Mouse (Mus musculus): Measurements from ENCODE around the gene Raver2.

Gene Raver2

DNA sequence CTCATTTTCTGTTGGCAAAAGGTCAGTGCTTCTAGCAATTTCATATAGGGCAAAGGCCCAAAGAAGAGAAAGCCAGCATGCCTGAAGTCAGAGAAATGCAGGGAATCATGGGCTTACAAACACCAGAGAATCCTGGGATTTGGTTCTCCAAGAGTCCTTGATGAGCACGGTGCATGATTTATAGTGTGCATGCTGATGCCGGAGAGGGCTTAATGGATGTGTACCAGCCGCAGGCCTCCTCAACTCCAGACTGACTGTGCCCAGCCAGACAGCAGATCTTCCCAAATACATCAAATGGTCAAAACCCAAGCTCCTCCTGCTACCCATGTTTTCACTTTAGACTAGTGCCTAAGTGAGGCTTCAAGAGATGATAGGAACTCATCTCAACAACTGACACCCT is 109.0 kb downstream of the Raver2 start:
- no peak for DNase-seq

DNA sequence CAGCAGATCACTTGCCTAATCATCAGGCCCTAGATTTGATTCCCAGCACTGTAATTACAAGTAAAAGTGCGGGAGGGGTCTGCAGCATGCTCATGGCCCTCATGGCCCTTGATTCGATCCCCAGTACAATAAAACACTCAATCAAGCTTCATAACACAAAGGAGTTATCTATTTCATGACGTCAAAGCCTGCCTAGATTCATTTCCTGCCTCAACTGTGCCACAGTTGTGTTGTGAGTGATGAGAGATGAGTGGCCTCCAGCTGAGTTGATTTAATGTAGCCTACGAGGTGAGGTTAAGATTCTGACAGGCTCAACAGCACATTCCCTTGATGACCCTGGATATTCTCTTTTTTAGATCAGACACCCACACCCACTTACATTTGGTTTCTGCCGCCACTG is 110.3 kb downstream of the Raver2 start:
- no peak for DNase-seq

DNA sequence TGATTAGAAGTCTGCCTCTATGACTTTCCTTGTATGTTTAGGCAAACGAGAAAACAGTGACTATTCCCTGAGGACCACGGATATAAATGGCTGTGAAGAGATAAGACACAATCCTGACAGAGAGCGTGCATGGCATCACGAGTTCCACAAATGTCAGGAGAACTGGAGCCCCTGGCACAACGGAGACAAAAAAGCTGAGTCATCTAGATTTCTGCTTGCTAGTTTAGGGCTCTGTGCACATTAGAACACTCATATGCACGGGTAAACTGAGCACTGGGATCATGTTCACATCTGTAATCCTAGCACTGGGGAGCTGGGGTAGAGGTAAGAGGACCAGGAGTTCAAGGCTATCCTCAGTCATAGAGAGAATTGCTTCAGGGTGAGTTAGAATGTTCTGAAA is 111.1 kb downstream of the Raver2 start:
- DNase-seq, result no peak

DNA sequence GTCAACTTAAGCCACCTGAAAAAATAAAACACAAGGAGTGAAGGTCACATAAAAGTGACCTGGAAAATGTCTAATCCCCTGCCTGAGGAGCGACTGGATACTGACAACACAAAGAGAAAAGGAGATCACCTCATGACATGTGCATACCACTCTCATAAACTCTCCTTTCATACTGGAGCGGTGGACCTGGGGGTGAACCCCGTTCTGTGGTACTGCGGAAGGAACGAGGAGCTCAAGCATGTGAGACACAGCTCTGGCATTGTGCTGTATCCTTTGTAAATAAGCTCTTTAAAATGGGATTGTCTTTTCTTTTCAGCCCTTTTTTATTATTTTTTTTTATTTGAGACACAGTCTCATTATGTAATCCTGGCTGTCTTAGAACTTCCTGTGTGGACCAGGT is 111.9 kb downstream of the Raver2 start:
- DNase-seq, result no peak

DNA sequence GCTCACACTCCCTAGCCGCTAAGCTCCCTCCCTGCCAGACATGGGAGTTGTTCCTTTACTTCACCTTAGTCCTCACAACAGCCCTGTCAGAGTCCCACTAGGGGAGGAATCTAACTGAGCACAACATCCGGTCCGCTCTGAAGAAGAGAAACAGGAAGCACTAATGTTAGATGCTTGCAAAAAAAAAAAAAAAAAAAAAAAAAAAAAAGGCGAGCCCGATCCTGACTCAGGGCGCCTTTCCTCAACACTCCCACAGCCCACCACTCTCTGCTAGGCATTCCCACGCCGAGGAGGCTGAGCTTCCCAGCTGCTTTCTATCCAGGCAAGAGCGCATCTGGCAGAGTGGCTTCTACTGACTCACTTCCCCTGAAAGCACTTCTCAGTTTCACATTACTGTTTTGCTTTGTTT is 113.8 kb downstream of the Raver2 start:
- peak; percentile 58 to 76 for DNase-seq

DNA sequence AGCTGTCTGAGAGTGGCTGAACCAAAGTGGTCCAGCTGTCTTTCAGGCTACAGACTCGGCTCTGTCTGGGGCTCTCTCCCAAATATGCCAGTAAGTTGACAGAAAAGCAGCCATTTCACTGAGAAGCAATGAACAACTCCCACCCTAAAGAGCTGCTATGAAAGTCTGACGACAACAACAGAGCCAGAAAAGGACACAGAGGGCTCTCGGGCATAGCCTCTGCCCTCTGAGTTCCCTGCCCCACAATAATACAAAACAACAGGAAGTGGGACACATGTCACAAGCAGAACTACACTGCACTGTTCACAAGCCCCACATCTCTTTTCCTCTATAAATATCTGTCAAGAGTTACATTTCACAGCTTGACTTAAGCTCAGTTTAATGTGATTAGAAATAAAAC is 116.4 kb downstream of the Raver2 start:
- DNase-seq, result peak in 1 of 2 experiments; percentile 43

DNA sequence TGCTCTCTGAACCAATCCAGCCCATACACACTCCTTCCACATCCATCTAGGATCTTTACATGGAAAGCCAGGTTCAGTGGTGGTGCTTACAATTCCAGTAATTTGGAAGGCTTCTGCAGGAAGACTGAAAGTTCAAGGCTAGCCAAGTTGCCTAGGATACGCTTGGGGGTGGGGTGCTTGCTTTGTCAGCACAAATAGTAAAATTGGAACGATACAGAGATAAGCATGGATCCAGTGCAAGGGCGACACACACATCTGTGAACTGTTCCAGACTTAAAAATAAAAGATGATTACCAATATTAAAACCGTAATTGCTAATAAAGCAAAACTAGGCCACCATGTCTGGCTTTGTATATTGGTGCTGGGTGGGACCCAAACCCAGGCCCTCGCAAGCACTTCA is 117.8 kb downstream of the Raver2 start:
- no peak for DNase-seq

DNA sequence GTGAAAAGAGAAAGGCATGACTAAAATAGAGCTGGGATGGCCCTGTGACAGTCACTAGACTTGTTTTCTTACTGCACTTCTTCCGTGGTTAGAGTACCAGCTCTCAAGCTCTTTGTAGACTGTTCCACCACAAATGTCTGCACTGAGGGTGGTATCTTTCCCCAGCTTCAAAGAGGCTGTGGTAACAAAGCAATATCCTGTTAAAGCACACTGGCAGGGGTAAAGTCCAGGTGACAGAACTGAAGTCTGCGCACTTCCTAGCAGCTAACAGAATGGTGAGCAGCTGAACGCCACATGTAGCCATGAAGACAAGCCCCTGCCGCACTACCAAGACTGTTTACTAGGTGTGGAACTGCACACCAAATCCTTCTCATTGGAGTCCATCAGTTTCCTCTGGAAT is 118.6 kb downstream of the Raver2 start:
- no peak for DNase-seq

DNA sequence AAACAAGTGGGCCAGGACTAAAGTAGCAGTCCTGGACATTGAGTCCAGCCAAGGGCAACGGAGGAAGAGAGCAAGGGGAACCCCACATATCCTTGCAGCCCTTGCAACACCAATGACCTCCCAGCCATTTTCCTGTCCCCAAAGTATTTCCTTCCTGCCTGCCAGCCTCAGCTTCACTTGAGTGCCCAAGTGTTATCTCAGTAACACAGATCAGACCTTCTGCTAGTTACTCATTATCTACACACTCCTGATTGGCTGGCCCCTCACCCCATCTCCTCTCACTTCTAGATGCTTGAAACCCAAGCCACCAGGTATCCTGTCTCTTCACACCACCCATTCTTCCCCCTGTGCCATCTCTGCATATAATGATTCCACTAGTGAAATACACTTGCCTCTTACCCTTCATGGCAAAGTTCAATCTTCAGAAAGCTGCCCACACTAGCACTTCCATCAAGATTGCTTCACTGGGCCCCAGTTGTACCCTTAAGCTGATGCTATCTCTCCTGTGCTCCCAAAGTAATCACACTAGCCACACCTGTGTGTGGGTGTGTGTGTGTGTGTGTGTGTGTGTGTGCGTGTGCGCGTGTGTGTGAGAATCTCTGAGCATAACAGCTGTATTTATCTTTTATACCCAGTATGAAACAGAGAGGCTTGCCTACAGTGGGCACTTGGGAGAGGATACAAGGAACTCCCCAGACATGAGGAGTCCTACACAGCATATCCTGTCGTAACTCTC is 123.6 kb downstream of the Raver2 start:
- DNase-seq, result no peak

DNA sequence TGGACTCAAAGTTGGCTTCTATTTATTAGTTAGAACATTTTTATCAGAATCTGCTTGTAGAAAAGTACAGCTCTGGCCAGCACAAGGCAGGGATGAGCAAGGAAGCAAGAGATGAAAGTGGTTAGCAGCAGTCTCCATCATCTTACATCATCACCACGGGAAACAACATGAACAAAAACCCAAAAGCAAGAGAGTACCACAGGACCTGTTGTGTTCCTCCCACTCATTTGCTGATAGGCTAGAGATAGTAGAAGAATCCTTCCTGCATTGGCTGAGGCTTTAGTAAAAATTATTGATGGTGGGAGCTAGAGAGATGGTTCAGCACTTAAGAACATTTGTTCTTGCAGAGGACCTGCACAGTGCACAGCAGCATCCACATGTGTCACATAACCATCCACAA is 125.4 kb downstream of the Raver2 start:
- DNase-seq, result no peak

DNA sequence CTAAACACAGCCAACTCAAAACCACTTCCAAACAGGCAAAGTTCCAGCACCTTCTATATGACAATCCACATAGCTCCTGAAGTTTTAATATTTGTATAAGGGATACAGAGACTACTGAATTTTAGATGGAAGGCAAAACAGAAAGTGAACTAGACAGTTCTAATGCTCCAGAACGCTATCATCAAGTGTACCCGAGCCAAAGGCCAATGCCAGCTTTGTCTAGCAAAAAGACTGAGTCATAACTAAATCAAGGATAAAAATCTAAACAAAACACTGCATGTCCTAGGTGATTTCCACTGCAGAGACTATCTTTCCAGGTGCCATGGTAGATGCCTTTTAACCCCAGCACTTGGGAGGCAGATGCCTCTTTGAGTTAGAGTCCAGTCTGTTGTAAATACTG is 127.6 kb downstream of the Raver2 start:
- DNase-seq, result no peak

DNA sequence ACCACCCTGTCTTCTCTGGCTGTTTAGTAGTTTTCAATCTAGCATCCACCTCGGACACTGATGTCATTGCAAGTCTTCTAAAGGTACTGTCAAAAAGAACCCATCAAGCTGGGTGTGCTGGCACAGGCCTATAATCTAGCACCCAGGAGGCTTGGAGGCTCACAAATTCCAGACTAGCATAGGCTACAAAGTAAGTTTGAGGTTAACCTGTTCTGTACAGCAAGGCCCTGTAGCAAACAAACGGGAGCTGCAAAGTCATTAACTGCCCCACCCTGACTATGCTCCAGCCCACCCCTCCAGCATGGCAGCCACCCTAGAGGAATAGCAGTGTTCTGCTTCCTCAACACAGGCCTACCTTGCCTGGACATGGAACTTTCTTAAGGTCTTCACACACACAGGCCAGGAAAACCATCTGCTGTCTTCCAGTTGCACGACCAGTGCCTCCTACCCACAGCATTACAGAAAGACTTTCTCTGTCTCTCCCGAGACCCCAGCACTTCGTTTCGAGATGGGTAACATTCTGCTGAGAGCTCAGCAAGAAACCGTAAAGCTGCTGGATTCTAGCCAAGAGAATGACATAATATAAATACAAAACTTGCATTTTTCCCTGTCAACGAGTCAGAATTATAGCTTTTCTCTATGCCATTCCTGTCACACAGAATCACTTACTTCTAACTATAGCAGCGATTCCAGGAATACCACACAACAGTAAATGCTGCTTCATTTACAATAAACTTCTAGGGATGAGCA is 128.8 kb downstream of the Raver2 start:
- no peak for DNase-seq

DNA sequence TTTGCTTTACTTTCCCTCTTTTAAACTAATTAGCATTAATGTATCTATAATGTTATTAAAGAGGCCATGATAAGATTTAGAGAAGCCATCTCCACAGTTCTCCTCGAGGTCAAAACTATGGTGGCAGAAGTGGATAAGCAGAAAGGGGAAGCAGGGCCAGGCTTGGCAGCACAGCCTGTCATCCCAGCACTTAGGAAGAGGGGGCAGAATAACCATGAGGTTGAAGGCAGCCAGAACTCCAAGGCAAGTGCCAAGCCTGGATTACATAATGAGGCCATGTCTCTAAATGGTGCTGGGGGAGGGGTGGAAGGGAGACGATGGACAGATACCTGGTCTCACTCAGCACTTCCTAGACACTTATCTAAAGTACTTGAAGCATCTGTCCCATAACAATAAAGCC is 129.6 kb downstream of the Raver2 start:
- no peak for DNase-seq

DNA sequence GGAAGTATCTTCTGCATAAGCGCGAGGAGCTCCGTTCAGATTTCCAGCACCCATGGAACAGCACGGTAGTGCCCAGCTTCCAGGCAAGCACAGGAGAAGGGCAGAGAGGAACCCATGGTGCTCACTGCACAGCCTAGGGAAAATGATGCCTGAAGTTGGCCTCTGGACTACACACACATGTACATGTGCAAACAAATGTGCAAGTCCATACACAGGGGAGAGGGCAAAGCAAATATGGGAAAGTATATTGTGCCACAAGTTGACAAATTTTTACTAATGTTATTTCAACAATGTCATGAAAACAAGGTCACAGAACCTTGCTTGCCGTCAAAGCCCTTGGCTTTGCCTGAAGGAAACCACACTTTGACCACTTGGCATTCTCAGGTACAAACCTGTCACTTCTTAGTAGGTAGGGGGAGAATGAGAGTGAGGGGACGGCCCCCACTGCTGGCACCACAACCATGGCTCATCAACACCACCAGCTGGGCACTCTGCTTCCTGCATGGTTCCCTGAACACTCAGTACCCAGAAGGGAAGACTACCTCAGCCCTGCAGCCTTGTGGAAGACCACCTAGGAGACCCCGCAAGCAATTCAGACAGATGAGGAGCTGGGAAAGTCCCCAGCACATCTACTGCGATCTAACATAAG is 130.8 kb downstream of the Raver2 start:
- DNase-seq, result no peak
